Mouse (Mus musculus) limb, embryonic 15.5 days (tissue): ENCODE measurements around the gene Gm11596. TPM values are rescaled to one million over a fixed set of nuclear protein-coding genes. Genes with fewer than 3 reads are reported as not detected.
"Not testable (repeated sequence)": the region's sequence is repeated elsewhere in the genome, so short reads cannot be mapped to it uniquely, and the experiment has no call there.

ENCODE experiments used
- ATAC-seq: fragments of 200-750 bp; cut with Nextera tagmentation; 2 replicates; pipeline ENCODE4 v1.8.0; 2017; ENCODE audit warnings: low read depth, moderate TSS enrichment; ENCODE audit not compliant: insufficient number of reproducible peaks, low FRiP score, low TSS enrichment
- H3K27ac ChIP-seq: fragments of 300-500 bp; sonication (generic); 2 replicates; pipeline ENCODE4 v1.5.1; 2015; ENCODE audit warnings: moderate library complexity, mild to moderate bottlenecking, inconsistent platforms
- H3K27me3 ChIP-seq: fragments of 300-500 bp; sonication (generic); 2 replicates; pipeline ENCODE4 v1.6.1; 2015; ENCODE audit warnings: inconsistent platforms
- H3K36me3 ChIP-seq: fragments of 300-500 bp; sonication (generic); 2 replicates; pipeline ENCODE4 v1.6.1; 2015; ENCODE audit warnings: inconsistent platforms
- H3K4me1 ChIP-seq: fragments of 300-500 bp; sonication (generic); 2 replicates; pipeline ENCODE4 v1.6.1; 2015; ENCODE audit warnings: inconsistent platforms
- H3K4me2 ChIP-seq: fragments of 300-500 bp; sonication (generic); 2 replicates; pipeline ENCODE4 v1.6.1; 2015; ENCODE audit warnings: mild to moderate bottlenecking, inconsistent platforms
- H3K4me3 ChIP-seq: fragments of 300-500 bp; sonication (generic); 2 replicates; pipeline ENCODE4 v1.5.1; 2015; ENCODE audit warnings: mild to moderate bottlenecking, inconsistent platforms
- H3K9ac ChIP-seq: fragments of 300-500 bp; sonication (generic); 2 replicates; pipeline ENCODE4 v1.6.1; 2015; ENCODE audit warnings: inconsistent platforms
- H3K9me3 ChIP-seq: fragments of 300-500 bp; sonication (generic); 2 replicates; pipeline ENCODE4 v1.6.1; 2016; ENCODE audit warnings: inconsistent platforms
- WGBS: fragments of 180-500 bp; shearing (Covaris S2); methylation state at CpG from one replicate; pipeline ENCODE4 v1.1.7; 2015; 5-methylcytosine and 5-hydroxymethylcytosine counted together
- polyA plus RNA-seq: library from polyadenylated mRNA; unstranded; fragments of >200 nt; fragmentation: Nextera tagmentation; extraction: Ambion mirVana; gene quantifications from 2 replicates; pipeline ENCODE4 v1.2.1, GENCODE M21; 2015

Gm11596 gene
- not detected in 2 replicates for polyA plus RNA-seq

DNA sequence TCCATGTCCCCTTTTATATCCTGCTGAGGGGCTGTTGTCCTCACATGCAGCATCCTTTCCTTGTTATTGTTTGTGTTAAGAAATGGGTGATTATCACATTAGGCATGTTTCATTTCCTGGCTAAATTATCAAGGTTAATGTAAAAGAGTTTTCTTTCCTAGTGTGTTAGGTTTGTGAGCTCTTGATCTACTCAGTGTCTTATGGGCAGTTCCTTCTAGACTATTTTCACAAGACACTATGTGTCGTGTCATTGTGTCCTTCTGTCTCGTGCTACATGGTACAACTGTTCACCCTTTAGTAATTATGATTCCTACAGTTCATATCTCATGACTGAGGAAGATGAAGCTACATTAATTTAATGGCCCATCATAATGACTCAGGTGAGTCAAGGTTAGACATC is at the start of gene Gm11596:
Gm11596 (minus strand) TSS at position 101 of the 400 bp plus-strand sequence.
- no peak for ATAC-seq
- no peak within 1 kb of the TSS for H3K27ac ChIP-seq
- H3K9ac ChIP-seq: no peak within 1 kb of the TSS
- 73% methylated on average over 2 of the region's 2 CpGs for WGBS
- H3K27me3 ChIP-seq: 0 out of 2 replicates have a peak, but pooled peaks cover 3% of the 10 kb centered on the region
- no peak within 1 kb of the TSS for H3K4me3 ChIP-seq
- no peaks in the 10 kb centered on the region for H3K4me1 ChIP-seq
- no peaks in the 10 kb centered on the region for H3K9me3 ChIP-seq
- H3K36me3 ChIP-seq: no peaks in the 10 kb centered on the region
- no peak within 1 kb of the TSS for H3K4me2 ChIP-seq

- Histone ChIP-seq H3K36me3 (no peaks in the 10 kb centered on the region), H3K27me3 (no peaks in the 10 kb centered on the region), H3K9me3 (no peaks in the 10 kb centered on the region), H3K4me3 (no peak overlapping the region), H3K4me1 (no peaks in the 10 kb centered on the region), H3K4me2 (no peak overlapping the region), H3K27ac (no peak overlapping the region), H3K9ac (no peak overlapping the region)
- 32% methylated on average over 1 of the region's 1 CpGs for WGBS
- no peak for ATAC-seq
These were observed 48.9 kb upstream of the Gm11596 start for GRCm38 (mm10) chr11:99842185-99842584.

- no peak within 1 kb of the TSS for H3K4me2 ChIP-seq
- 63% methylated on average over 1 of the region's 1 CpGs for WGBS
- H3K4me1 ChIP-seq: no peaks in the 10 kb centered on the region
- no peak within 1 kb of the TSS for H3K9ac ChIP-seq
- no peak within 1 kb of the TSS for H3K4me3 ChIP-seq
- no peaks in the 10 kb centered on the region for H3K36me3 ChIP-seq
- no peak within 1 kb of the TSS for H3K27ac ChIP-seq
- ATAC-seq: no peak
- no peaks in the 10 kb centered on the region for H3K9me3 ChIP-seq
- no peaks in the 10 kb centered on the region for H3K27me3 ChIP-seq
These were observed 44.7 kb upstream of the Gm11596 start, which contains the start of gene 2300003K06Rik for GRCm38 (mm10) chr11:99837966-99838365. 2300003K06Rik (minus strand) TSS chr11:99838066.

- H3K9ac ChIP-seq, H3K36me3 ChIP-seq, H3K4me1 ChIP-seq, H3K4me3 ChIP-seq, H3K27ac ChIP-seq, H3K9me3 ChIP-seq, ATAC-seq, H3K4me2 ChIP-seq, H3K27me3 ChIP-seq: not testable (repeated sequence)
- 78% methylated on average over 2 of the region's 2 CpGs for WGBS
These were observed 22.3 kb upstream of the Gm11596 start, which contains the start of gene Gm11564 for GRCm38 (mm10) chr11:99815566-99815965. Gm11564 (minus strand) TSS chr11:99815666.

GRCm38 (mm10) chr11:99809792-99810191 is 16.5 kb upstream of the Gm11596 start, which contains the start of gene Krtap4-13:
Krtap4-13 (minus strand) TSS chr11:99809892.
- not testable (repeated sequence) for H3K4me2 ChIP-seq, H3K27me3 ChIP-seq, H3K27ac ChIP-seq, H3K36me3 ChIP-seq, H3K4me3 ChIP-seq, H3K9ac ChIP-seq, H3K9me3 ChIP-seq, H3K4me1 ChIP-seq, ATAC-seq

DNA sequence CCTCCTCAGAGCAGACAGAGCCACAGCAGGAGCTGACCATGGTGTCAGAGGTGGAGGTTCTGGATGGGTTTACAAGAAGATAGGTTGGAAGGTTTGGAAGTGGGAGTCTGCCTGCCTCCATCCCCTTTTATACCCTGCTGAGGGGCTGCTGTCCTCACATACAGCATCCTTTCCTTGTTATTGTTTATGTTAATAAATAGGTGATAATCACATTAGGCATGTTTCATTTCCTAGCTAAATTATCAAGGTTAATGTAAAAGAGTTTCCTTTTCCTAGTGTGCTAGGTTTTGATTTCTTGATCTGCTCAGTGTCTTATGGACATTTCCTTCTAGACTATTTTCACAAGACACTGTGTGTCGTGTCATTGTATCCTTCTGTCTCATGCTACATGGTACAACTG is 11.1 kb upstream of the Gm11596 start, which contains the start of gene Gm11554:
Gm11554 (minus strand) TSS at position 101 of the 400 bp plus-strand sequence.
- H3K27me3 ChIP-seq, H3K4me1 ChIP-seq, H3K36me3 ChIP-seq, H3K9ac ChIP-seq, H3K9me3 ChIP-seq, H3K27ac ChIP-seq, ATAC-seq, H3K4me3 ChIP-seq, H3K4me2 ChIP-seq: not testable (repeated sequence)
- WGBS: no CpG with 5 or more reads among the region's 1 CpGs

DNA sequence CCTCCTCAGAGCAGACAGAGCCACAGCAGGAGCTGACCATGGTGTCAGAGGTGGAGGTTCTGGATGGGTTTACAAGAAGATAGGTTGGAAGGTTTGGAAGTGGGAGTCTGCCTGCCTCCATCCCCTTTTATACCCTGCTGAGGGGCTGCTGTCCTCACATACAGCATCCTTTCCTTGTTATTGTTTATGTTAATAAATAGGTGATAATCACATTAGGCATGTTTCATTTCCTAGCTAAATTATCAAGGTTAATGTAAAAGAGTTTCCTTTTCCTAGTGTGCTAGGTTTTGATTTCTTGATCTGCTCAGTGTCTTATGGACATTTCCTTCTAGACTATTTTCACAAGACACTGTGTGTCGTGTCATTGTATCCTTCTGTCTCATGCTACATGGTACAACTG is 5.6 kb upstream of the Gm11596 start, which contains the start of gene Gm11569:
Gm11569 (minus strand) TSS at position 101 of the 400 bp plus-strand sequence.
- not testable (repeated sequence) for H3K27me3 ChIP-seq, H3K4me3 ChIP-seq, H3K4me2 ChIP-seq, H3K27ac ChIP-seq, H3K9me3 ChIP-seq, H3K4me1 ChIP-seq, H3K9ac ChIP-seq, H3K36me3 ChIP-seq, ATAC-seq
- whole genome bisulfite sequencing: no CpG with 5 or more reads among the region's 1 CpGs

DNA sequence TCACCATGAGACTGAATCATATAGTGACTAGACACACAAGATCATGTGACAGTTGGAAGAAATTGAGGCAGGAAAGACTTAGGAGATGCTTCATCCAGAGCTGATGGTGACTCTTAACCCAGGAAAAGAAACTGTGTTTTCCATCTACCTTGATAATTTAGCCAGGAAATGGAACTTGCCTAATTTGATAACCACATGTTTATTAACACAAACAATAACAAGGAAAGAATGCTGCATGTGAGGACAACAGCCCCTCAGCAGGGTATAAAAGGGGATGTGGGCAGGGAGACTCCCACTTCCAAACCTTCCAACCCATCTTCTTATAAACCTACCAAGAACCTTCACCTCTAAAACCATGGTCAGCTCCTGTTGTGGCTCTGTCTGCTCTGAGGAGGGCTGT is 8.4 kb downstream of the Gm11596 start, which contains the start of gene Krtap4-9:
Krtap4-9 (plus strand) TSS at position 301 of the 400 bp plus-strand sequence.
- H3K36me3 ChIP-seq, H3K4me1 ChIP-seq, H3K27me3 ChIP-seq, H3K4me2 ChIP-seq, H3K4me3 ChIP-seq, H3K9ac ChIP-seq, H3K27ac ChIP-seq, ATAC-seq, H3K9me3 ChIP-seq: not testable (repeated sequence)

GRCm38 (mm10) chr11:99780604-99781003 is 12.7 kb downstream of the Gm11596 start, which contains the start of gene Krtap4-8:
Krtap4-8 (minus strand) TSS chr11:99780704.
- Histone ChIP-seq H3K9ac (no peak within 1 kb of the TSS), H3K27me3 (no peaks in the 10 kb centered on the region), H3K27ac (no peak within 1 kb of the TSS), H3K4me1 (no peaks in the 10 kb centered on the region), H3K9me3 (no peaks in the 10 kb centered on the region), H3K36me3 (no peaks in the 10 kb centered on the region), H3K4me3 (no peak within 1 kb of the TSS), H3K4me2 (no peak within 1 kb of the TSS)
- ATAC-seq: no peak
- 89% methylated on average over 2 of the region's 2 CpGs for WGBS

- Histone ChIP-seq H3K36me3 (no peaks in the 10 kb centered on the region), H3K4me3 (no peak overlapping the region), H3K27me3 (no peaks in the 10 kb centered on the region), H3K4me1 (no peaks in the 10 kb centered on the region), H3K4me2 (no peak overlapping the region), H3K27ac (no peak overlapping the region), H3K9me3 (no peaks in the 10 kb centered on the region), H3K9ac (no peak overlapping the region)
- 65% methylated on average over 7 of the region's 7 CpGs for WGBS
- no peak for ATAC-seq
These were observed 14.9 kb downstream of the Gm11596 start for GRCm38 (mm10) chr11:99778401-99778800.

DNA sequence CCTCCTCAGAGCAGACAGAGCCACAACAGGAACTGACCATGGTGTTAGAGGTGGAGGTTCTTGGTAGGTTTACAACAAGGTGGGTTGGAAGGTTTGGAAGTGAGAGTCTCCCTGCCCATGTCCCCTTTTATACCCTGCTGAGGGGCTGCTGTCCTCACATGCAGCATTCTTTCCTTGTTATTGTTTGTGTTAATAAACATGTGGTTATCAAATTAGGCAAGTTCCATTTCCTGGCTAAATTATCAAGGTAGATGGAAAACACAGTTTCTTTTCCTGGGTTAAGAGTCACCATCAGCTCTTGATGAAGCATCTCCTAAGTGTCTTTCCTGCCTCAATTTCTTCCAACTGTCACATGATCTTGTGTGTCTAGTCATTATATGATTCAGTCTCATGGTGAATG is 20.5 kb downstream of the Gm11596 start, which contains the start of gene Gm11595:
Gm11595 (minus strand) TSS at position 101 of the 400 bp plus-strand sequence.
- not testable (repeated sequence) for H3K27me3 ChIP-seq, ATAC-seq, H3K4me3 ChIP-seq, H3K9me3 ChIP-seq, H3K27ac ChIP-seq, H3K36me3 ChIP-seq, H3K4me2 ChIP-seq, H3K4me1 ChIP-seq, H3K9ac ChIP-seq

- no peak overlapping the region for H3K4me3 ChIP-seq
- no peak overlapping the region for H3K9ac ChIP-seq
- H3K27ac ChIP-seq: no peak overlapping the region
- no peak overlapping the region for H3K4me2 ChIP-seq
- no peaks in the 10 kb centered on the region for H3K27me3 ChIP-seq
- ATAC-seq: no peak
- no peaks in the 10 kb centered on the region for H3K9me3 ChIP-seq
- no peaks in the 10 kb centered on the region for H3K4me1 ChIP-seq
- H3K36me3 ChIP-seq: no peaks in the 10 kb centered on the region
- WGBS: 63% methylated on average over 2 of the region's 2 CpGs
These were observed 24.9 kb downstream of the Gm11596 start for GRCm38 (mm10) chr11:99768410-99768809.

DNA sequence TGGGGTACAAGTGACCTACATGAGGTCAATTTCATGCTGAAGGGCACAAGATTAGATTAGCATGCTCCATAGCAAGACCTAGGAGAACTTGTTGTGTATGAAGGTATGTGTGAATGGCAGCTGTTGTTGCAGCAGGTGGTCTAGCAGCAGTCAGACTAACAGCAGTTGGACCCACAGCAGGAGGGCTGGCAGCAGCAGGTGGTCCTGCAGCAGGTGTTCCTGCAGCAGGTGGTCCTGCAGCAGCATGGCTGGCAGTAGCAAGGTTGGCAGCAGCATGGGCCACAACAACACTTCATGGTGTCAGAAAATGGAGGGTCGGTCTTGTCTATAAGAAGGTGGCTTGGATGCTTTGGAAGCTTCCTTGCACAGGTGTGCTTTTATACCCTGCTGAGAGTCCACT is 34.4 kb downstream of the Gm11596 start:
- WGBS: 93% methylated on average over 1 of the region's 1 CpGs
- Histone ChIP-seq H3K36me3 (no peaks in the 10 kb centered on the region), H3K27me3 (no peaks in the 10 kb centered on the region), H3K4me2 (no peak overlapping the region), H3K4me1 (no peaks in the 10 kb centered on the region), H3K4me3 (no peak overlapping the region), H3K9ac (no peak overlapping the region), H3K27ac (no peak overlapping the region), H3K9me3 (no peaks in the 10 kb centered on the region)
- ATAC-seq: no peak
